Mouse (Mus musculus): Measurements from ENCODE around the gene Lrrc55.

DNA sequence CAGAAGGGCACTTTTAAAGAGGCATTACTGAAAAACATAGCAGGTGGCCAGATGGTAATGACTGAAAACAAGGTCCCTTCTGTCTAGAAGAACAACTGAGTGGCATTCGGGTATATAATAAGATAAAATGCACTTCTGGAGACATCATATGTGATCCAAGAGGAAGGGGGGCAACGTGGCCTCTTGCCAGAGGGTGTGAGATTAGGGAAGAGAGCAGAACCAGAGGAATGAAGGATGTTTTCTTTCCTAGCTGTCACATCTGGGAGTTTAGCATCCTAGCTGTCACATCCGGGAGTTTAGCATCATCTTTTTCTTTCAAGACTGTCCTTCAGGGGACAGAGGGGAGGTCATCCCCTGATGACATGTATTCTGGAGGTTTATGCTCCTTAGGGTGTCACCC, 32.6 kb upstream of the Lrrc55 start:
- no peak for TF ChIP-seq TCF12 (IDR thresholded peaks at IDR 0.05; ENCODE audit: low read depth, low read length)
- no peak for TF ChIP-seq RAD21 (IDR thresholded peaks at IDR 0.05; ENCODE audit: low read depth, low read length)
- TF ChIP-seq E2F4 (IDR thresholded peaks at IDR 0.05; ENCODE audit: borderline replicate concordance, low read depth, low read length) = no peak
- no peak for TF ChIP-seq MAFK (IDR thresholded peaks at IDR 0.05; ENCODE audit: borderline replicate concordance, low read depth, low read length)
- TF ChIP-seq POLR2A (IDR thresholded peaks at IDR 0.05; ENCODE audit: control insufficient read depth in 1 of 2, insufficient read depth in 1 of 2, low read depth in 1 of 2, low read length in 2 of 2, poor library complexity in 1 of 2) = no peak
- no peak for TF ChIP-seq CTCF (IDR thresholded peaks at IDR 0.05 in 2 of 3, conservative IDR thresholded peaks at IDR 0.05 in 1 of 3; ENCODE audit: control insufficient read depth in 1 of 3, insufficient read depth in 1 of 3, low read depth in 2 of 3, low read length in 3 of 3, poor library complexity in 1 of 3, severe bottlenecking in 1 of 3)
- no peak for TF ChIP-seq MYC (IDR thresholded peaks at IDR 0.05; ENCODE audit: low read depth, low read length)
- no peak for TF ChIP-seq RCOR1 (IDR thresholded peaks at IDR 0.05; ENCODE audit: low read depth, low read length)
- no peak for TF ChIP-seq EP300 (IDR thresholded peaks at IDR 0.05; ENCODE audit: low read depth in 1 of 2, low read length in 2 of 2)
- TF ChIP-seq BHLHE40 (IDR thresholded peaks at IDR 0.05; ENCODE audit: borderline replicate concordance, low read depth, low read length) = no peak
